Mouse (Mus musculus) heart, postnatal 25 days (tissue): Measurements from ENCODE around the gene Fam25c. TPM values are rescaled to one million over a fixed set of nuclear protein-coding genes. Genes with fewer than 3 reads are reported as not detected.

Source experiments
- DNase-seq: peaks from one replicate; pipeline ENCODE4 v3.0.0; 2022; ENCODE audit warnings: low spot score
- intact Hi-C: fragments of 180-260 bp; cut with DNase I; formaldehyde crosslinking; loops from one replicate; pipeline ENCODE4 v1.15.1; 2025
- total RNA-seq, 2 experiments: library from RNA; stranded (reverse); gene quantifications; 2 replicates each; pipeline ENCODE4 v1.2.3; 2021

Fam25c gene
- total RNA-seq, 2 experiments from 2014 or later = not detected

GRCm38 (mm10) chr14:34303265-34303680 lies 52.0 kb downstream of the Fam25c start:
- no peak for DNase-seq

GRCm38 (mm10) chr14:34302681-34303242 lies 52.5 kb downstream of the Fam25c start:
- no peak for DNase-seq
- intact Hi-C loops = no loop called here

More at GRCm38 (mm10) chr14:34303265-34303680, 52.0 kb downstream of the Fam25c start:
- intact Hi-C loops = no loop called here

Other genes with a start within 250 kb of the Fam25c start
- gene Npy4r, start 202.9 kb downstream of the Fam25c start, total RNA-seq = under 1 TPM; 0.17 to 0.23 TPM
- under 1 TPM; 0.08 to 0.28 TPM for gene Gprin2, start 153.8 kb downstream of the Fam25c start, total RNA-seq
- gene Syt15, start 135.8 kb downstream of the Fam25c start, total RNA-seq = under 1 TPM; 0.70 to 0.75 TPM
- gene Shld2, start 44.9 kb downstream of the Fam25c start, total RNA-seq = 1 to 10 TPM; 8.3 to 8.4 TPM
- gene Glud1, start 44.7 kb downstream of the Fam25c start, total RNA-seq = 100 to 1,000 TPM; 126 to 142 TPM
- gene Sncg, start 19.4 kb upstream of the Fam25c start, total RNA-seq = 1 to 10 TPM; 5.9 to 6.5 TPM
- 10 to 100 TPM; 38.6 to 43.2 TPM for gene Mmrn2, start 20.0 kb upstream of the Fam25c start, total RNA-seq
- 10 to 100 TPM; 71.8 to 77.5 TPM for gene Bmpr1a, start 147.9 kb upstream of the Fam25c start, total RNA-seq
- gene 9230112D13Rik, start 167.4 kb upstream of the Fam25c start, total RNA-seq = not detected
- gene Ldb3, start 233.2 kb upstream of the Fam25c start, total RNA-seq = 1,000 to 10,000 TPM; 1,007 to 1,096 TPM
- gene Opn4, start 244.7 kb upstream of the Fam25c start, total RNA-seq = 1 to 10 TPM; 2.6 to 2.9 TPM